Mouse (Mus musculus) liver, embryonic 16.5 days (tissue): ENCODE data around the gene Negr1. TPM values are rescaled to one million over a fixed set of nuclear protein-coding genes. Genes with fewer than 3 reads are reported as not detected.

ENCODE experiments used
- ATAC-seq: fragments of 200-750 bp; cut with Nextera tagmentation; 2 replicates; pipeline ENCODE4 v1.8.0; 2017; ENCODE audit warnings: low read depth, mild to moderate bottlenecking, moderate number of reproducible peaks, moderate library complexity
- H3K27ac ChIP-seq: fragments of 300-500 bp; sonication (generic); 2 replicates; pipeline ENCODE4 v1.5.1; 2014; ENCODE audit warnings: mild to moderate bottlenecking, low read length
- H3K27me3 ChIP-seq: fragments of 300-500 bp; sonication (generic); 2 replicates; pipeline ENCODE4 v1.6.1; 2014; ENCODE audit warnings: low read depth, low read length, mixed read lengths; ENCODE audit not compliant: control insufficient read depth, insufficient read depth
- H3K36me3 ChIP-seq: fragments of 300-500 bp; sonication (generic); 2 replicates; pipeline ENCODE4 v1.6.1; 2014; ENCODE audit warnings: mild to moderate bottlenecking; ENCODE audit not compliant: control insufficient read depth, insufficient read depth
- H3K4me1 ChIP-seq: fragments of 300-500 bp; sonication (generic); 2 replicates; pipeline ENCODE4 v1.6.1; 2014; ENCODE audit warnings: low read depth, low read length, mixed read lengths; ENCODE audit not compliant: control insufficient read depth
- H3K4me2 ChIP-seq: fragments of 300-500 bp; sonication (generic); 2 replicates; pipeline ENCODE4 v1.6.1; 2014; ENCODE audit warnings: low read depth, low read length, mixed read lengths
- H3K4me3 ChIP-seq: fragments of 300-500 bp; sonication (generic); 2 replicates; pipeline ENCODE4 v1.5.1; 2014; ENCODE audit warnings: low read depth, mild to moderate bottlenecking, low read length
- H3K9ac ChIP-seq: fragments of 300-500 bp; sonication (generic); 2 replicates; pipeline ENCODE4 v1.6.1; 2014; ENCODE audit warnings: low read depth, low read length
- H3K9me3 ChIP-seq: fragments of 300-500 bp; sonication (generic); replicated peaks from 2 replicates; pipeline ENCODE4 v1.6.1; 2016; ENCODE audit warnings: low read length; ENCODE audit not compliant: control insufficient read depth
- WGBS: fragments of 180-500 bp; shearing (Covaris S2); extraction: QIAGEN DNeasy Blood & Tissue Kit; methylation state at CpG from one replicate; pipeline ENCODE4 v1.1.7; 2014; ENCODE audit not compliant: insufficient replicate concordance; 5-methylcytosine and 5-hydroxymethylcytosine counted together
- polyA plus RNA-seq: library from polyadenylated mRNA; unstranded; fragments of >200 nt; fragmentation: Nextera tagmentation; extraction: Ambion mirVana; gene quantifications from 2 replicates; pipeline ENCODE4 v1.2.1, GENCODE M21; 2015

The Negr1 gene
- polyA plus RNA-seq, 1 experiment from 2014 or later: 0.04 TPM

- H3K4me1 ChIP-seq: no peaks in the 10 kb centered on the region
- no peak overlapping the region for H3K4me2 ChIP-seq
- no peak overlapping the region for H3K27ac ChIP-seq
- H3K9me3 ChIP-seq: no peaks in the 10 kb centered on the region
- H3K9ac ChIP-seq: no peak overlapping the region
- H3K4me3 ChIP-seq: no peak overlapping the region
- no peaks in the 10 kb centered on the region for H3K36me3 ChIP-seq
- H3K27me3 ChIP-seq: no peaks in the 10 kb centered on the region
- ATAC-seq: no peak
- 44% methylated on average over 5 of the region's 5 CpGs for WGBS
Measured at GRCm38 (mm10) chr3:156928396-156929061, 366.9 kb downstream of the Negr1 start.

- Histone ChIP-seq H3K9ac (no peak overlapping the region), H3K27ac (no peak overlapping the region), H3K27me3 (no peaks in the 10 kb centered on the region), H3K36me3 (no peaks in the 10 kb centered on the region), H3K4me2 (no peak overlapping the region), H3K4me1 (no peaks in the 10 kb centered on the region), H3K4me3 (no peak overlapping the region), H3K9me3 (no peaks in the 10 kb centered on the region)
- ATAC-seq: no peak
- WGBS: 67% methylated on average over 3 of the region's 3 CpGs
Measured at GRCm38 (mm10) chr3:156929062-156929397, 367.4 kb downstream of the Negr1 start.

GRCm38 (mm10) chr3:156929677-156930440, 368.3 kb downstream of the Negr1 start:
- Histone ChIP-seq H3K27ac (no peak overlapping the region), H3K4me2 (no peak overlapping the region), H3K9me3 (no peaks in the 10 kb centered on the region), H3K9ac (no peak overlapping the region), H3K4me1 (no peaks in the 10 kb centered on the region), H3K36me3 (no peaks in the 10 kb centered on the region), H3K27me3 (no peaks in the 10 kb centered on the region), H3K4me3 (no peak overlapping the region)
- whole genome bisulfite sequencing: 63% methylated on average over 2 of the region's 2 CpGs
- no peak for ATAC-seq

- 53% methylated on average over 2 of the region's 2 CpGs for WGBS
- no peak overlapping the region for H3K9ac ChIP-seq
- no peaks in the 10 kb centered on the region for H3K4me1 ChIP-seq
- no peaks in the 10 kb centered on the region for H3K36me3 ChIP-seq
- no peak overlapping the region for H3K4me3 ChIP-seq
- ATAC-seq: no peak
- H3K27ac ChIP-seq: no peak overlapping the region
- H3K27me3 ChIP-seq: no peaks in the 10 kb centered on the region
- H3K4me2 ChIP-seq: no peak overlapping the region
- no peaks in the 10 kb centered on the region for H3K9me3 ChIP-seq
Measured at GRCm38 (mm10) chr3:156931011-156931410, 369.4 kb downstream of the Negr1 start.

GRCm38 (mm10) chr3:156931540-156931939, 369.9 kb downstream of the Negr1 start:
- H3K4me1 ChIP-seq: no peaks in the 10 kb centered on the region
- no peaks in the 10 kb centered on the region for H3K9me3 ChIP-seq
- WGBS: 69% methylated on average over 1 of the region's 1 CpGs
- no peak overlapping the region for H3K4me2 ChIP-seq
- no peak overlapping the region for H3K27ac ChIP-seq
- no peak for ATAC-seq
- H3K4me3 ChIP-seq: no peak overlapping the region
- H3K27me3 ChIP-seq: no peaks in the 10 kb centered on the region
- H3K36me3 ChIP-seq: no peaks in the 10 kb centered on the region
- H3K9ac ChIP-seq: no peak overlapping the region

GRCm38 (mm10) chr3:156934778-156935290, 373.2 kb downstream of the Negr1 start:
- Histone ChIP-seq H3K4me1 (no peaks in the 10 kb centered on the region), H3K9ac (no peak overlapping the region), H3K27me3 (no peaks in the 10 kb centered on the region), H3K4me3 (no peak overlapping the region), H3K4me2 (no peak overlapping the region), H3K36me3 (no peaks in the 10 kb centered on the region), H3K27ac (no peak overlapping the region), H3K9me3 (no peaks in the 10 kb centered on the region)
- ATAC-seq: no peak
- WGBS: 45% methylated on average over 5 of the region's 5 CpGs

- H3K9ac ChIP-seq: no peak overlapping the region
- H3K4me3 ChIP-seq: no peak overlapping the region
- 52% methylated on average over 6 of the region's 6 CpGs for WGBS
- no peak overlapping the region for H3K4me2 ChIP-seq
- H3K36me3 ChIP-seq: no peaks in the 10 kb centered on the region
- H3K27ac ChIP-seq: no peak overlapping the region
- no peak for ATAC-seq
- no peaks in the 10 kb centered on the region for H3K27me3 ChIP-seq
- no peaks in the 10 kb centered on the region for H3K9me3 ChIP-seq
- no peaks in the 10 kb centered on the region for H3K4me1 ChIP-seq
Measured at GRCm38 (mm10) chr3:156947404-156947803, 385.8 kb downstream of the Negr1 start.

- ATAC-seq: no peak
- Histone ChIP-seq H3K4me3 (no peak overlapping the region), H3K9me3 (no peaks in the 10 kb centered on the region), H3K27me3 (no peaks in the 10 kb centered on the region), H3K9ac (no peak overlapping the region), H3K36me3 (no peaks in the 10 kb centered on the region), H3K27ac (no peak overlapping the region), H3K4me2 (no peak overlapping the region), H3K4me1 (no peaks in the 10 kb centered on the region)
- 46% methylated on average over 6 of the region's 6 CpGs for WGBS
Measured at GRCm38 (mm10) chr3:156952970-156953369, 391.4 kb downstream of the Negr1 start.

GRCm38 (mm10) chr3:156955094-156955493, 393.5 kb downstream of the Negr1 start:
- no peaks in the 10 kb centered on the region for H3K4me1 ChIP-seq
- no peaks in the 10 kb centered on the region for H3K27me3 ChIP-seq
- H3K27ac ChIP-seq: no peak overlapping the region
- no peaks in the 10 kb centered on the region for H3K9me3 ChIP-seq
- no peak overlapping the region for H3K4me3 ChIP-seq
- H3K36me3 ChIP-seq: no peaks in the 10 kb centered on the region
- H3K9ac ChIP-seq: no peak overlapping the region
- ATAC-seq: no peak
- no peak overlapping the region for H3K4me2 ChIP-seq
- WGBS: 68% methylated on average over 4 of the region's 4 CpGs
